Mouse (Mus musculus): Measurements from ENCODE around the gene Pcmtd2.
"Not testable (repeated sequence)": the region's sequence is repeated elsewhere in the genome, so short reads cannot be mapped to it uniquely, and the experiment has no call there.

The Pcmtd2 gene

GRCm38 (mm10) chr2:181837372-181838292, at the start of gene Pcmtd2:
Gene Pcmtd2, plus strand, starts transcription at chr2:181837854.
- DNase-seq: peak; percentile 92

- no peak for DNase-seq
These were observed 48.3 kb upstream of the Pcmtd2 start for GRCm38 (mm10) chr2:181789396-181789795.

- not testable (repeated sequence) for DNase-seq
These were observed 44.5 kb upstream of the Pcmtd2 start for GRCm38 (mm10) chr2:181793186-181793585.

DNA sequence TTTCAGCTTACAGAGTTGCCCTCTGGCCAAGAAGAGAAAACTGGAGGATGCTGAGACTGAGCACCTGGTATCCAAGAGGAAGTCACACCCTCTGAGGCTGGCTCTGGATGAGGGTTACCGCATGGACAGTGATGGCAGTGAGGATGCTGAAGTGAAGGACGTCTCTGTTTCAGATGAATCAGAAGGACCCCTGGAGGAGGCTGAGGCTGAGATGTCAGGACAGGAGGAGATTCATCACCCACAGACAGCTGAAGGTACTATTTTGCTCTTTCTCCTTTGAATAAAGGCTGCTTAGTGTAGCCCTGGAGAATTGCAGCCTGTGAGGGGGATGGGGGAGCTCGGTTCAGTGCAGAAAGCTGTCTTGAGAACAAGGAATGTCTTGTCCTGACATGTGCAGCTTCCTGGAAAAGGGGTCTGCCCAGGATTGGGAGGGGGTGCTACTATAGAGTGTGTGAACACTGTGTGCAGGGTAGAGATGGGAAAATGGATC, 42.0 kb upstream of the Pcmtd2 start:
- DNase-seq: no peak

GRCm38 (mm10) chr2:181797672-181798071, 40.0 kb upstream of the Pcmtd2 start:
- no peak for DNase-seq

DNA sequence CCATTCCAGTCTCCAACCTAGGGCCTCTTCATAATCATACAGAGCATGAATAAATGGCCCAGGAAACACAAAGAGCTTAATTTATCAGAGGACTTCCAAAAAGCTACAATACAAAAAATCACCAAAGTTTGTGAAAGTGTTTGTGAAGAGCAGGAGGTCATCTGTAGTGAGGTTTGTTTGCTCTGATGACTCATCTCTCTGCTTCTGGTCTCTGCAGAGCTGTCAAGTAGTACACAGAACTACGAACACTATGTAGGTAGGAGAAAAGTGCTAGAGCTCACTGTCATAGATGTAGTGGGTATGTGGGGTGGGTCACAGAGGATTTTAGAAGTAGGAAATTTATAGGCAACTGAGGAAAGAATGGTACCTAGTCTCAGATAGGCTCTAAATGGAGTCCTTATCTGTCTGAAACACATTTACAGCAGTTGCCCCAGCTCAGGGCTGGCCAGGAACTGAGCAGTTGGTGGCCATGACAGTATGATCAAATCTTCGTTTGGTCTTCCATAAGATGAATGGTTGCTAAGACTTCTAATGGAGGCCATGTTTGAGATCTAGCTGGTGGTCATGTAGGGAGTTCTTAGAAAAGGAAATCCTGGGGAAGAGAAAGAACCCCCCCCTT, 8.5 kb upstream of the Pcmtd2 start:
- DNase-seq: no peak

DNA sequence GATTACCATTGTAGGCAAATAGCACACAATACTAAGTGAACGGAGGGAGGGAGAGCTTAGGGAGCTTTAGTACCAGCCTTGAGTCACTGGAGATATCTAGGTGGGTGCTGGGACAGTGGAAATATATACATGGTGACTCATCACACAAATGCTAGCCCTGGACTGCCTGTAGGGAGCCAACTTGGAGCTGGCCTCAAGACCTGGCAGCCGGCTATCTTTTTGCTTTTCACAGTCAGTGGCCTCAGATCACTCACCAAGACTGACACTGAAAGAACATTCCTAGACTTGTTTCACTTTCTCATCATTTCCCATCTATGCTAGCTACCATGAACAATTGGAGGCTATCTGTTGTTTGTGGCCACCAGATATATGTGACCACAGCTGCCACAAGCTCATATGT, 4.9 kb upstream of the Pcmtd2 start:
- no peak for DNase-seq

DNA sequence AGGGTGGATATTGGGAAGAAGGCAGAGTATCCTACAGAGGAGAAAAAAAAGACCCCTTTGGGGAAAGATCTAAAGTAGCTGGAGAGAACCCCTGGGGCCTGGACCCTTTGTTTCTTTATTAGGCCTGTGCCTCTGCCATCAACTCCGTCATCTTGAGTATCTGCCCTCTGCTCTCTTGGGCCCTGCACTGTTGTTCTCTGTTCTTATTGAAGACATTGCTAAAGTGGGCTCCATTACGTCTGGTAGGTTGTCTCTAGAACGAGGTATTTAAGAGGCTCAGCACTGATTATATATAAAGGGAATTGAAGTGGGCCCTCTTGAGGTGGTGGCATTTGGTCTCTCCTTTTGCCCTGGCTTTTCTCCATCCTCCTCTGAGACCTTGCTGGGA, 633 bp downstream of the Pcmtd2 start:
- DNase-seq: peak in 1 of 2 experiments; percentile 4

GRCm38 (mm10) chr2:181845709-181846394, 8.2 kb downstream of the Pcmtd2 start:
- no peak for DNase-seq

GRCm38 (mm10) chr2:181863791-181864535, 26.3 kb downstream of the Pcmtd2 start, which contains the start of gene Polr3k:
Gene Polr3k, plus strand, starts transcription at chr2:181864337.
- DNase-seq: peak; percentile 88 to 93

GRCm38 (mm10) chr2:181864536-181864860, 26.8 kb downstream of the Pcmtd2 start:
- no peak for DNase-seq

DNA sequence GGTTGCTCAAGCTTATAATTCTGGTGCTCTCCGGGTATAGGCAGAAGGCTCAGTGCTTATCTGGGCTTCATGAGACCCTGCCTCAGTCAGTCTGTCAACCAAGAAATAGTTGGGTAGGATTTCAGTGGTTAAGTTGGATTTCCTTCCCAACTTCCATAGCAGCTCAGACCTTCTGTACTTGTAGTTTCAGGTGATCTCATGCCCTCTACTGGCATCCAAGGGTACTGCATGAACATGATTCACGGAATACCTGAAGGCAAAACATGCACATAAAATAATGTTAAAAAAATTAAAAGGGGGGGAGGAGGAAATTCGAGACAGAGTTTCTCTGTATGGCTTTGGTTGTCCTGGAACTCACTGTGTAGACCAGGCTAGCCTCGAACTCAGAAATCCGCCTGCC, 29.3 kb downstream of the Pcmtd2 start:
- DNase-seq: peak; percentile 42 to 48

DNA sequence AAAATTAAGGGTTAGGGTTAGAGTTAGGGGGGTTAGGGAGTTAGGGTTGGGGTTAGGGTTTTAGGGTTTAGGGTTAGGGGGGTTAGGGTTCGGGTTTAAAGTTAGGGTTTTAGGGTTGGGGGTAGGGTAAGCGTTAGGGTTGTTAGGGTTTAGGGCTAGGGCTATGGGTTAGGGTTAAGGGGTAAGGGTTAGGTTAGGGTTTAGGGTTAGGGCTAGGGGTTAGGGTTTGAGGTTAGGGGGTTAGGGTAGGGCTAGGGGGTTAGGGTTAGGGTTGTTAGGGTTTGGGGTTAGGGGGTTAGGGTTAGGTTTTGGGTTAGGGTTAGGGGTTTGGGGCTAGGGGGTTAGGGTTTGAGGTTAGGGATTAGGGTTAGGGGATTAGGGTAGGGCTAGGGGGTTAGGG, 33.4 kb downstream of the Pcmtd2 start:
- no peak for DNase-seq

DNA sequence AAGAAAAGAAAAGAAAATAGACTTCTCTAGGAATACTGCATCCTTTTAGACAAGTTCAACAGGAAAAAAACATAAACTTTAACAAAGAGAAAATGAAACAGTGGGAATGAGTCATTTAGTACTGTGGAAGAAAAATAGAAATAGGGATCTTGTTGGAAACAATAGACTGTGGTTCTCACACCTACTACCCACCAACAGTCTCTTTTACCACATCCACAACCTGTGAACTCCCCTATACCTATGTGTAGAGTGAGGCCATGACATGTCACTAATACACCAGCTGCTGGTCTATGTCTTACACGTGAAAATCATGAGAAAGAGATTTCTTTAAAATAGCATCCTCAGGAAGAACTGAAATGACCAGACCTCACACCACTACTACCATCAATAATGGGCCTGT, 41.2 kb downstream of the Pcmtd2 start:
- DNase-seq: no peak

DNA sequence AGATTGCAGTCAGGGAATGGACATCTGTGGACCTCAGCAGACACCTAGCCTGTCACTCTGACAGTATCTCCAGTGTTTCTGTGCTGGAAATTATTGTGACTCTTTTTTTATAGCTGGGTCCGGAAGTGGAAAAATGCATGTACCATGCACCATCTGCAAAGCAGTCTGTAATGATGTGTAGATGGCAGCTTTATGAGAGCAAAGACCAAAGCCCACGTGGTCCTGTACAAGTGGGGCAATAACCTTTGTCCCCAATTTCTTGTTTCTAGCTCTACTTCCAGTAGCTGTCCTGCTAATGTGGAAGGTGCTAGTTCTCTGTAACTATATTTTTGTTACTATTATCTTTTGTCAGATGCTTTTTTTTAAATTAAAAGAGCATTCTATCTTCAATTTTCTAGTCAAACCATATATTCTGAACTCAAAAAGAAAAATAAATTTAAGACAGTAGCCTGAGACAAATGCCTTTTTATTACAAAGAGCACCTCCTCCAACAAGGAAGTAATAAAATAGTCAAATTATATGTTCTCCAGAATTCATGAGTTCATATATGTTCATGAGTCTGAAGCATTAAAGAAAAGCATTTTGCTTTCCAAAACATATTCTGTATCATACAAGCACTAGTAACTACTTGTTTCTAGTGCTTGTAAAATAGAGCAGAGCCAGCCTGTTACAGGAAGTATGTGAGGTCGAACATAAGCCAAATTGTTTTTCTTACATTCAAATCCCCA, 45.5 kb downstream of the Pcmtd2 start:
- DNase-seq: no peak
